Mouse (Mus musculus): ENCODE data around the gene Sel1l3. TPM values are rescaled to one million over a fixed set of nuclear protein-coding genes. Genes with fewer than 3 reads are reported as not detected.

Gene Sel1l3
- 15.0 and 35.1 TPM in 2 replicates for polyA plus RNA-seq (2012; rRNA removed)

DNA sequence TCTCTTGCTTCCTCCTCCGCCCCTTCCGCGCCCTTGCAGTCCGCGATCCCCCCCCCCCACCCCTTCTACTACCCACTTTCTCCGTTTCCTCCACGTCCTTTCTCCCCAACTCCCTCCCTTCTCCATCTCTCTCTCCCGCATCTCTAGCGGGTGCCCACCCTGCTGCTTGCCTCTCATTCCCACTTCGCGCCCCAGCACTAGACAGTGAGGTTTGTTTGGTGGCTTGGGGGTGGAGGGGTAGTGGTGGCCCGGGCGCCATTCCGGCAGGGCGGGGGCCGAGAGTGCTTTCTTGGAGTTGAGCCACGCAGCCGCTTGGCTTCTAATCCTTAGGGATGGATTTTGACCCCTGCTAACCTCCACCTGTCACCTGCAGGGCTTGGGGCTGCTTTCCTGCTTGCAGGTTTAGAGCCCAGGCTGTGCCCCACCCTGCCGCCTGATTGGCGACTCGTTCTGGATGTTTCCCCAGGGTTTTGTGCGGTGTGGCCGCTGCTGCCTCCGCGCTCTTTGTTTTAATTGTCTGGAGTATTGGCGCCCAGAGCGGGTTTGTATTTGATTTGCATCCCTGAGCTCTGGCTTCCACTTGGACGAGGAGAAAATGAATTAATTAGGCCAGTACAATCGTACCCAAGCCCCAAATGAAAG, at the start of gene Sel1l3:
Sel1l3 (minus strand) TSS at position 217 of the 642 bp plus-strand sequence.
- Histone ChIP-seq H3K27ac (ENCODE audit: insufficient read depth, low read depth, low read length) (peak within 1 kb of the TSS; percentile 88), H3K27me3 (ENCODE audit: control insufficient read depth, insufficient read depth, low read length) (0 out of 2 replicates have a peak, but pooled peaks cover 6% of the 10 kb centered on the region), H3K4me3 (ENCODE audit: low read depth, low read length) (peak within 1 kb of the TSS; percentile 92), H3K36me3 (ENCODE audit: control insufficient read depth, insufficient read depth, low read length) (no peaks in the 10 kb centered on the region), H3K4me1 (ENCODE audit: control insufficient read depth, insufficient read depth, insufficient read length, low read length) (peaks cover 10% of the 10 kb centered on the region; the same call in 1 of the 2 replicates)
- TF ChIP-seq POLR2A (IDR thresholded peaks at IDR 0.05; ENCODE audit: low read depth, low read length) (peak; percentile 35; the same call in 1 of the 2 replicates), CTCF (IDR thresholded peaks at IDR 0.05; ENCODE audit: extremely low read depth, insufficient read length, insufficient replicate concordance, low read depth, low read length) (peak; percentile 15; the same call in 1 of the 2 replicates)
- 2% methylated on average over 23 of the region's 29 CpGs for WGBS

DNA sequence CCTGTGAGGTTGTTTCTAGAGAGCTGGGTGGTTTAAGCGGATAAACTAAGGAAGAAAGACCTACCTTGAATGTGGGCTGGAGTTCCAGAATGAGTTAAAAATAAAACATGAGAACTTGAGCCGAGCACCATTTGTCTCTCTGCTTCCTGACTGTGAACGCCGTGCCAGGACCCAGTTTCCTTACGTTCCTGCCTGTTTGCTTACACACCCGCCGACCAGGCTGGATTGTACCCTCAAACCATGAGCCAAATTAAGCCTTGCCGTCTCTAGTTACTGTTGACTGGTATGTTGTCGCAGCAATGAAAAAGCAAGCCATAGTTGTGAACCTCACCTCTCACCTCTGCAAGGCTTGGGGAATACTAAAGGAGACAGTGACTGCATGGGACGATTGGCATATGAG, 48.3 kb upstream of the Sel1l3 start:
- WGBS: 82% methylated on average over 10 of the region's 10 CpGs
- H3K27ac ChIP-seq (ENCODE audit: insufficient read depth, low read depth, low read length): no peak overlapping the region
- TF ChIP-seq POLR2A (IDR thresholded peaks at IDR 0.05; ENCODE audit: low read depth, low read length): no peak
- no peak for TF ChIP-seq CTCF (IDR thresholded peaks at IDR 0.05; ENCODE audit: extremely low read depth, insufficient read length, insufficient replicate concordance, low read depth, low read length)

DNA sequence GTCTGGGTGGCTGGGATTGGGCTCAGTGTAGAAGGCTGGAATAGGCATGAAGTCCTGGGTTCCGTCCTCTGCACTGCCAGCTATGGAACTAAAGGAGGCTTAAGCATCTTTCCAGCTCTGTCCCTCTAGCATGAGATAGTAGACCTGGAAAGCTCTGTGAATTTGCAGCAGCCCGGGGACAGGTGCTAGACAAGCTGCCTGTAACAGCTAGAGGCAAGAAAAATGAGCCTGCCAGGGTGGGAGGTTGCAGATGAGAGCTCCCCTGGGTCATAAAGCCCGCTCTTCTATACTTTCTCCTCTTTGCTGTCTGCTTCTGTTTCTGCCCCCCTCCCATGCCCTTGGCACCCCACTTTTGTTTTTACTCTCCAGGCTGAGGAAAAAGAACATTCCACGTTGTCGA, 46.2 kb upstream of the Sel1l3 start:
- no peak overlapping the region for H3K27ac ChIP-seq (ENCODE audit: insufficient read depth, low read depth, low read length)
- WGBS: 81% methylated on average over 5 of the region's 5 CpGs
- peaks cover 2% of the 10 kb centered on the region; the same call in 1 of the 2 replicates for H3K27me3 ChIP-seq (ENCODE audit: control insufficient read depth, insufficient read depth, low read length)
- no peak overlapping the region for H3K4me3 ChIP-seq (ENCODE audit: low read depth, low read length)
- TF ChIP-seq CTCF (IDR thresholded peaks at IDR 0.05; ENCODE audit: extremely low read depth, insufficient read length, insufficient replicate concordance, low read depth, low read length) (no peak), POLR2A (IDR thresholded peaks at IDR 0.05; ENCODE audit: low read depth, low read length) (no peak)
- no peaks in the 10 kb centered on the region; the same call in 1 of the 2 replicates for H3K4me1 ChIP-seq (ENCODE audit: control insufficient read depth, insufficient read depth, insufficient read length, low read length)
- no peaks in the 10 kb centered on the region for H3K36me3 ChIP-seq (ENCODE audit: control insufficient read depth, insufficient read depth, low read length)

More for the DNA sequence above, 48.3 kb upstream of the Sel1l3 start:
- Histone ChIP-seq H3K4me3 (ENCODE audit: low read depth, low read length) (no peak overlapping the region), H3K4me1 (ENCODE audit: control insufficient read depth, insufficient read depth, insufficient read length, low read length) (no peaks in the 10 kb centered on the region; the same call in 1 of the 2 replicates), H3K27me3 (ENCODE audit: control insufficient read depth, insufficient read depth, low read length) (peaks cover 2% of the 10 kb centered on the region; the same call in 1 of the 2 replicates), H3K36me3 (ENCODE audit: control insufficient read depth, insufficient read depth, low read length) (no peaks in the 10 kb centered on the region)

DNA sequence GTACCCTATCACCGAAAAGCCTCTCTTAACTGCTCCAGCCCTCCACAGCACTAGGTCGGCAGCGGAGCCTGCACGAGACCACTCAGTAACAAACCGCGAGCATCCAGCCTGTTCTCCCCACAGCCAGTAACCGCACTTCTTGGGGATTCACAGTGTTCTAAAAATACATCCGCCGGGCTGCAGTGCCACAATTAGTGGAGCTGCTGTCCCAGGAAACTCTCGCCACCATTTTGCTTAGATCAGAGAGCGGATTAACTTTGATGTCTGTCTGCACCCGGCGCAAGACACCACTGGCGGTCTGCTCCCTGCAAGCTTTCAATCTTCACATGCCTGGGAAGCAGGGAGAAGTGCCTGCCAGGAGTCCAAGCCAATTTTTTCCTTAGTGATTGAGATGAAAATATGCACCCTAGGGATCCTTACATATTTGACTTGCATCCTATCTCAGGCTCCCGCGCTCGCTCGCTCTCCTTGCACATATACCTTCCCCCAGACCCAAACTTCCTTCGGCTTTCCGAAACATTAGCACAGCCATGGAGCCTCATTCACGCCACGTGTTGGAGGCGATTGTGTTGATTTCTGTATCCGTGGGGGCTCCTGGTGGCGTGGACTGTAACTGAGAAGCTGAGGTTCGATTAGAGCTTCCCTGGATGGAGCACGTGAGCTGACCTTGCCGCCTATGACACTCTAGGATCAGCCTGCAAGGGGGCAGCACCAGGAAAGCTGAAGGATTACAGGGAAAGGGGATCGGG, 44.5 kb upstream of the Sel1l3 start:
- Histone ChIP-seq H3K36me3 (ENCODE audit: control insufficient read depth, insufficient read depth, low read length) (no peaks in the 10 kb centered on the region), H3K27ac (ENCODE audit: insufficient read depth, low read depth, low read length) (no peak overlapping the region), H3K4me1 (ENCODE audit: control insufficient read depth, insufficient read depth, insufficient read length, low read length) (peaks cover 5% of the 10 kb centered on the region; the same call in 1 of the 2 replicates), H3K27me3 (ENCODE audit: control insufficient read depth, insufficient read depth, low read length) (peaks cover 2% of the 10 kb centered on the region; the same call in 1 of the 2 replicates), H3K4me3 (ENCODE audit: low read depth, low read length) (peak overlapping the region; percentile 47)
- TF ChIP-seq CTCF (IDR thresholded peaks at IDR 0.05; ENCODE audit: extremely low read depth, insufficient read length, insufficient replicate concordance, low read depth, low read length): peak; percentile 19; the same call in 1 of the 2 replicates
- TF ChIP-seq POLR2A (IDR thresholded peaks at IDR 0.05; ENCODE audit: low read depth, low read length): no peak
- 8% methylated on average over 29 of the region's 29 CpGs for WGBS

DNA sequence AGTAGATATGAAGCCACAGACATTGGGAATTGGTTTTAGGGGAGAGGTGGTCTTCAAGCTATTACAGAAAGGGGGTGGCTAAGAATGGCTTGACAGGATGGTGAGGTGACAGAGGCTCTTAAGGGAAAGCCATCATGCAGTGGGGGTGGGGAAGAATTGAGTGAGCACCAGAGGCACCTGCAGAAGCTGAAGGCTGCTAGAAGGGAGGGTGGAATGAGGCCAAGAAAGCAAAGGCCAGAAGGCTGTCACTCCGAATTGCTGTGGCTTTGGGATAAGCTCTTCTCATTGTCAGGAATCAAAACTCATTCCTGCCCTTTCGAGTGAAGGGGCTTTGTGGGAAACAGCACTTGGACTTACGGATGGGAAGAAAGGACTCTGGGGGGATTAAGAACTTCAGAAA, 41.1 kb upstream of the Sel1l3 start:
- H3K36me3 ChIP-seq (ENCODE audit: control insufficient read depth, insufficient read depth, low read length): no peaks in the 10 kb centered on the region
- 65% methylated on average over 3 of the region's 3 CpGs for WGBS

GRCm38 (mm10) chr5:53254154-53254553, 40.4 kb upstream of the Sel1l3 start:
- H3K27ac ChIP-seq (ENCODE audit: insufficient read depth, low read depth, low read length): no peak overlapping the region

More for the DNA sequence above, 41.1 kb upstream of the Sel1l3 start:
- Histone ChIP-seq H3K4me1 (ENCODE audit: control insufficient read depth, insufficient read depth, insufficient read length, low read length) (peaks cover 5% of the 10 kb centered on the region; the same call in 1 of the 2 replicates), H3K4me3 (ENCODE audit: low read depth, low read length) (no peak overlapping the region), H3K27me3 (ENCODE audit: control insufficient read depth, insufficient read depth, low read length) (0 out of 2 replicates have a peak, but pooled peaks cover 2% of the 10 kb centered on the region), H3K27ac (ENCODE audit: insufficient read depth, low read depth, low read length) (no peak overlapping the region)
- TF ChIP-seq POLR2A (IDR thresholded peaks at IDR 0.05; ENCODE audit: low read depth, low read length) (no peak), CTCF (IDR thresholded peaks at IDR 0.05; ENCODE audit: extremely low read depth, insufficient read length, insufficient replicate concordance, low read depth, low read length) (no peak)

More at GRCm38 (mm10) chr5:53254154-53254553, 40.4 kb upstream of the Sel1l3 start:
- Histone ChIP-seq H3K4me1 (ENCODE audit: control insufficient read depth, insufficient read depth, insufficient read length, low read length) (peaks cover 5% of the 10 kb centered on the region; the same call in 1 of the 2 replicates), H3K36me3 (ENCODE audit: control insufficient read depth, insufficient read depth, low read length) (no peaks in the 10 kb centered on the region), H3K27me3 (ENCODE audit: control insufficient read depth, insufficient read depth, low read length) (0 out of 2 replicates have a peak, but pooled peaks cover under 1% of the 10 kb centered on the region), H3K4me3 (ENCODE audit: low read depth, low read length) (no peak overlapping the region)
- WGBS: 53% methylated on average over 5 of the region's 5 CpGs
- no peak for TF ChIP-seq POLR2A (IDR thresholded peaks at IDR 0.05; ENCODE audit: low read depth, low read length)
- no peak for TF ChIP-seq CTCF (IDR thresholded peaks at IDR 0.05; ENCODE audit: extremely low read depth, insufficient read length, insufficient replicate concordance, low read depth, low read length)
